Mouse (Mus musculus) C2C12 (cell line): ENCODE results near the gene Nek9. TPM values are rescaled to one million over a fixed set of nuclear protein-coding genes. Genes with fewer than 3 reads are reported as not detected.

Experiments used
- H3K27me3 ChIP-seq: one replicate; pipeline ENCODE4 v1.6.1; 2011; ENCODE audit not compliant: control insufficient read depth, insufficient read depth, insufficient read length
- H3K36me3 ChIP-seq: one replicate; pipeline ENCODE4 v1.6.1; 2011; ENCODE audit not compliant: control insufficient read depth, insufficient read depth
- H3K4me3 ChIP-seq: one replicate; pipeline ENCODE4 v1.5.1; 2011; ENCODE audit warnings: mild to moderate bottlenecking, control low read depth; ENCODE audit not compliant: poor library complexity, insufficient read depth, severe bottlenecking
- H3K79me2 ChIP-seq: one replicate; pipeline ENCODE4 v1.6.1; 2011; ENCODE audit not compliant: control insufficient read depth, insufficient read depth
- H3K79me3 ChIP-seq: one replicate; pipeline ENCODE4 v1.6.1; 2011; ENCODE audit warnings: low read depth, control low read depth
- H3ac ChIP-seq: one replicate; pipeline ENCODE3; 2011; ENCODE audit warnings: low read depth; ENCODE audit not compliant: control insufficient read depth, insufficient read length
- CEBPB ChIP-seq: IDR thresholded peaks from one replicate; pipeline ENCODE4 v1.6.1; 2011; ENCODE audit warnings: low read depth, mild to moderate bottlenecking, control low read depth, moderate library complexity
- CTCF ChIP-seq: IDR thresholded peaks from one replicate; pipeline ENCODE4 v1.5.1; 2011; ENCODE audit not compliant: control insufficient read depth, insufficient read depth, insufficient read length
- FOSL1 ChIP-seq: IDR thresholded peaks from one replicate; pipeline ENCODE4 v1.8.0; 2011; ENCODE audit warnings: mild to moderate bottlenecking, low read length; ENCODE audit not compliant: poor library complexity, insufficient read depth, severe bottlenecking
- MAX ChIP-seq: IDR thresholded peaks from one replicate; pipeline ENCODE4 v1.6.1; 2011; ENCODE audit warnings: mild to moderate bottlenecking, control low read depth
- MYOD1 ChIP-seq: IDR thresholded peaks from one replicate; pipeline ENCODE4 v1.6.1; 2011; ENCODE audit warnings: low read depth; ENCODE audit not compliant: control insufficient read depth, insufficient read length
- MYOG ChIP-seq: IDR thresholded peaks from one replicate; pipeline ENCODE4 v1.6.1; 2011; ENCODE audit not compliant: control insufficient read depth, insufficient read length; ENCODE audit errors: extremely low read depth
- USF1 ChIP-seq: IDR thresholded peaks from one replicate; pipeline ENCODE4 v1.6.1; 2011; ENCODE audit warnings: low read depth, mild to moderate bottlenecking, control low read depth, moderate library complexity
- polyA plus RNA-seq: library from polyadenylated mRNA; unstranded; fragments of >200 nt; fragmentation: generic; extraction: Trizol; gene quantifications from one replicate; pipeline ENCODE4 v1.2.1, GENCODE M21; 2012; ENCODE audit warnings: missing spikeins

Nek9 gene
- polyA plus RNA-seq, 1 experiment, result 28.4 TPM

DNA sequence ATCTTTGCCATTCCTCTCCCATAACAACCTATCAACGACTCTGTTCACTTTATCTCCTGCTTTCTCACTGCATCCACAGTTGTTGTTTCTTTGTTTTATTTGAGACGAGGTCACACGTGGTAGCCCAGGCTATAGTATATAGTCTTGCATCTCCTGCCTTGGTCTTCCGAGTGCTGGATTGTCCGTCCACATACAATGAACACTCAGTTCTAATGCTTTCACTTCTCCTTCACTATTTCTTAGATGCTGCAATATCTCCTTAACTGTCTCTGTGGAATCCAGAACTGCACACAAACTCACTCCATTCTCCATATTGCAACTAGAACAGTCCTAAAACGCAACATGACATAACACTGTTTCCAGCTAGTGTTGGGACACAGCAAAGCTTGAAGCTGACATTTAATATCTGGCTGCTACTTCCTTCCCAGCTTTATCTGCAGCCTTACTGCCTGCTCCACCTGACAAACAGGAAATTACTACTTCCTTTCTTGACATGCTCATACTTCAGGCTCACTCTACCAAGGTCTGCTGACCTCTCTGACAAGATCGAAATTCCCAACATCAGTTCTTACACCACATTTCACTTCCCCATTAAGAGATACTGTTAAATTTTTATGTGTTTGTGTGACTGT is 82.0 kb downstream of the Nek9 start:
- H3K27me3 ChIP-seq, result no peaks in the 10 kb centered on the region
- TF ChIP-seq MAX (no peak), USF1 (no peak), MYOG (no peak), FOSL1 (no peak), CTCF (no peak), MYOD1 (no peak), CEBPB (no peak)
- H3K4me3 ChIP-seq, result no peak overlapping the region
- no peak overlapping the region for H3ac ChIP-seq
- H3K36me3 ChIP-seq, result no peaks in the 10 kb centered on the region
- H3K79me3 ChIP-seq, result no peaks in the 10 kb centered on the region
- no peaks in the 10 kb centered on the region for H3K79me2 ChIP-seq

DNA sequence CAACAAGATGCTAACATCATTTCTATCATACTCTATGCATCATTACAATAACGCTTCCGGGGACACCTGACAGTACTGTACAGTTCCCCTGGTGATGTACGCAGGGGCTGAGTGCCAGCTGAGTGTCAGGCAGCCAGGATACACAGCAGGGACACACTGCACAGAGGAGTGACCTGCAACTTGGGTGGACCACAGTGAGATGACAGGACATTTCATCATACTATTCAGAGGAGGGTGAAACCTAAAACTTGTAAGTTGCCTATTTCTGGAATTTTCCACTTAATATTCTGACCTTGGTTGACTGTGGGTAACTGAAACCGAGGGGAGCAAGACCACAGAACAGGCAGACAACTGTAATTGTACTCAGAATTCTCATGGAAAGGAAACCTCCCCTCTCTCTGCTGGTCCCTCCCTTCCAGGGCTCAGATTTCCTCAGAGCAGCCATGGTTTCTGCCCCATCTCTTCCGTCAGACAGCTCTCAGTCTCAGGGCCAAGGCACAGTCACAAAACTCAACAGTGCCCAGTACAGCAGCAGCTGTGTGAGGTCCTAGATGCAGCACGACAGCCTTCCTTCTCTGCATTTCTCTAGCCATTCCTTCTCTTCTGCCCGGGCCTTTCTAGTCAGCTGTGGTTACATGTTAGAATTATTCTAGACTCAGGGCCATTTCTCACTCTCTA is 82.9 kb downstream of the Nek9 start:
- no peaks in the 10 kb centered on the region for H3K36me3 ChIP-seq
- no peaks in the 10 kb centered on the region for H3K27me3 ChIP-seq
- no peak for TF ChIP-seq CTCF
- TF ChIP-seq MYOD1, result no peak
- peak; percentile 50 for TF ChIP-seq CEBPB
- no peak for TF ChIP-seq MAX
- no peaks in the 10 kb centered on the region for H3K79me2 ChIP-seq
- H3ac ChIP-seq, result peak overlapping the region; percentile 57
- H3K4me3 ChIP-seq, result no peak overlapping the region
- no peaks in the 10 kb centered on the region for H3K79me3 ChIP-seq

DNA sequence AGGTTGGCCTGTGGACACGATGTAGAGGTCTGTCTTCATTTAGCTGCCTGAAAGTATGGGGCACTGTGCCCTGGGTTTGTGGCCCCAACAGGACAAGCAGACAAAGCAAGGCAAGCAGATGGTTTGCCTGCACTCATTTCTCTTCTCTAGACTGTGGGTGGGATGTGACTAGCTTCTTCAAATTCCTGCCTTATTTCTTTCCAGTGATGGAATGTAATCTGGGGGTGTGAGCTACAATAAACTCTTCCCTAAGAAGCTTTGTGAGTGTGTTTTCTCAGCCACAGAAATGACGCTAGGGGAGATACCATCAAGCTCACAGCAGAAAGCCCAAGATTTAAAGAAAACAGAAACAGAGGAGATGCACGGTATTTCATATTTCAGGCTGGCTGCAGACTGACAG is 87.1 kb downstream of the Nek9 start:
- Histone ChIP-seq H3K36me3 (no peaks in the 10 kb centered on the region), H3K79me2 (no peaks in the 10 kb centered on the region), H3K79me3 (no peaks in the 10 kb centered on the region), H3ac (no peak overlapping the region), H3K27me3 (no peaks in the 10 kb centered on the region), H3K4me3 (no peak overlapping the region)
- no peak for TF ChIP-seq CEBPB
- no peak for TF ChIP-seq USF1
- TF ChIP-seq CTCF, result no peak
- TF ChIP-seq MAX, result no peak
- no peak for TF ChIP-seq MYOD1
- no peak for TF ChIP-seq FOSL1
- TF ChIP-seq MYOG, result no peak

Other genes starting within 250 kb of the Nek9 start
- 2.0 TPM for gene Prox2, start 228.6 kb downstream of the Nek9 start, polyA plus RNA-seq
- gene Dlst, start 228.5 kb downstream of the Nek9 start, polyA plus RNA-seq, result 167 TPM
- 0.39 TPM for gene Rps6kl1, start 188.1 kb downstream of the Nek9 start, polyA plus RNA-seq
- 49.6 TPM for gene Pgf, start 161.6 kb downstream of the Nek9 start, polyA plus RNA-seq
- 294 TPM for gene Eif2b2, start 119.9 kb downstream of the Nek9 start, polyA plus RNA-seq
- gene Mlh3, start 68.8 kb downstream of the Nek9 start, polyA plus RNA-seq, result 0.82 TPM
- 17.1 TPM for gene Acyp1, start 50.9 kb downstream of the Nek9 start, polyA plus RNA-seq
- 0.75 TPM for gene Zc2hc1c, start 50.8 kb downstream of the Nek9 start, polyA plus RNA-seq
- 174 TPM for gene Tmed10, start 35.5 kb upstream of the Nek9 start, polyA plus RNA-seq
- gene Fos, start 134.5 kb upstream of the Nek9 start, polyA plus RNA-seq, result 2.7 TPM